Mouse (Mus musculus) bone marrow macrophage, adult 2 months (primary cell): ENCODE data around the gene Hpn. TPM values are rescaled to one million over a fixed set of nuclear protein-coding genes. Genes with fewer than 3 reads are reported as not detected.

Experiments
- H3K27ac ChIP-seq: 2 replicates; pipeline ENCODE4 v1.5.1; 2012; ENCODE audit warnings: low read depth, low read length; ENCODE audit not compliant: insufficient read depth
- H3K4me1 ChIP-seq: 2 replicates; pipeline ENCODE4 v1.6.1; 2012; ENCODE audit warnings: low read length; ENCODE audit not compliant: control insufficient read depth, insufficient read depth
- H3K4me3 ChIP-seq: 2 replicates; pipeline ENCODE4 v1.5.1; 2012; ENCODE audit warnings: mild to moderate bottlenecking, low read length, moderate library complexity; ENCODE audit not compliant: insufficient read depth
- CTCF ChIP-seq: IDR thresholded peaks from 2 replicates; pipeline ENCODE4 v1.5.1; 2012; ENCODE audit warnings: low read depth, mild to moderate bottlenecking, low read length, moderate library complexity
- POLR2A ChIP-seq: IDR thresholded peaks from 2 replicates; pipeline ENCODE4 v1.6.1; 2012; ENCODE audit warnings: mild to moderate bottlenecking, low read depth, low read length, borderline replicate concordance
- polyA plus RNA-seq: library from polyadenylated mRNA; stranded (reverse); fragments of >200 nt; gene quantifications from 2 replicates; pipeline ENCODE4 v1.2.4, GENCODE M21; 2012; ENCODE audit not compliant: missing spikeins, insufficient read depth, insufficient read length

Gene Hpn
- polyA plus RNA-seq, 1 experiment, result 30.9 TPM

DNA sequence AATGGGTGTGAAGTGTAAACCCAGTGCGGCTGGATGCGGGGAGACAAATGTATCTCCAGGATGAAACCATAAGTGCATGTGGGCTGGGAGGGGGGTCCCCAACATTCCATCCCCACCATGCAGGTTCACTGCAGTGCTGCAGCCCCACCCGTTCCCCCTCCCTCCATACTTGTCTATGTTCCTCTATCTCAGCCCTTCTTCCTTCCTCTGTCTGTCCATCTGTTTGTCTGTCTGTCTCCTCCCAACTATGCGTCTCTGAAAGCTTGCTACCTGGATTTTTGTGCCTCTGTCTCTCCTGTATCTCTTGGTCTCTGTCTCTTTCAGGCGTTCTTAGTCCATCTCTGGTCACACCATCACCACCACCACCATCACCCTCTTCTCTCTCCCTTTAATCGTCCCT, 64.6 kb downstream of the Hpn start:
- TF ChIP-seq CTCF, result no peak
- no peak for TF ChIP-seq POLR2A
- Histone ChIP-seq H3K27ac (no peak overlapping the region), H3K4me1 (0 out of 2 replicates have a peak, but pooled peaks cover 3% of the 10 kb centered on the region), H3K4me3 (no peak overlapping the region)

DNA sequence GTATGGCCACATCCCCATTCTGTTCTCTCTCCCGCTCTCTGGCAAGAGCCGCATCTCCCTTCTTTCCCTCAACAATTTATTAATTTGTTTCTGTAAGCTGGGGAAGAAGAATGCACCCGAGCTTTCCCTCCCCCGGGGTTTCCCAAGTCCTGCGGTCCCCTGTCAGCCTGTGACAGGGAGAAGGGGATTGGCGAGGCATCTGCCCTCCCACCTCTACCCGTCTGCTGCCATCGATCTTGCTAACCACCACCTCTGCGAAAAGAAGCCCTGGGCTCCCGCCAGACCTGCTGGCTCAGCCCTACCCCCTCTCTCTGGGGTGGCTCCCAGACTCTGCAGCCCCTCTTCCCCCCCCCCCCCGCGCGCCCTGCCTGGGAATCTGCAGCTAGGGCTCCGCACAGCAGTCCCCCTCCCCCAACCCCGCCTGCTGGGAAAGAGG, 65.2 kb downstream of the Hpn start:
- no peak overlapping the region for H3K4me3 ChIP-seq

DNA sequence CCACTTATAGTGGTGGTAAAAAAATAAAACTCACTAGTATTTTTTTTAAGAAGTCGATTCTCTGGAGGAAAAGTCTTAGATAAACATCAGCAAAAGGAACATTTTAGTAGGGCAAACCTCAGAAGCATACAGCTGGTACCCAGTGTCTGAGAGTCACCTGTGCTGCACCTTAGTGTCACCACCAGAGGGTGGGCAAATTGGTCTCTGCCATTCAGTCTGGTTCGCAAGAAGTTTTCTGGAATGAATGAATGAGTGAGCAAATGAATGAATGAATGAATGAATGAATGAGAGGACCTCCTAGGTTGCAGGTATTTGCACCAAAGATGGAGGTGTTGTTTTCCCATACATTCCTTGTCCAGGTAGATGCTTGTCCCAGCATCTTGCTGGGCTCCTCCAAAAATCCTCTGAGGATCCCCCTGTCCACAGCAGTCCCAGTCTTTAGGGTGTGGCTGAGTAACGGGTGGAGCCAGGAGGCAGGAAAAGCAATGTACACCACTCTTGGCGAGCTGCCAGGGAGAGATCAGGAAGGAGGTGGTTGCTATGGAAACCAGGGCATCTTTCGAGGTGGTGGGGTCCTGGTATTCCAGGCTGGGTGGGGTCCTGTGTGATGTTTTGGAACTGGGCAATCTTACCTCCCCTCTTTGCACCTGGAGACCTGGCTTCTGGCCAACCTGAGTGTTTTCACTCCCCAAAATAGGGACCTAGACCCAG, 65.8 kb downstream of the Hpn start:
- Histone ChIP-seq H3K4me1 (0 out of 2 replicates have a peak, but pooled peaks cover 3% of the 10 kb centered on the region), H3K27ac (no peak overlapping the region), H3K4me3 (no peak overlapping the region)
- TF ChIP-seq CTCF, result no peak
- no peak for TF ChIP-seq POLR2A

More for the DNA sequence above, 65.2 kb downstream of the Hpn start:
- Histone ChIP-seq H3K4me1 (0 out of 2 replicates have a peak, but pooled peaks cover 3% of the 10 kb centered on the region), H3K27ac (no peak overlapping the region)
- TF ChIP-seq POLR2A, result no peak
- TF ChIP-seq CTCF, result no peak

Other genes with a start within 250 kb of the Hpn start
- gene Cd22, start 234.9 kb downstream of the Hpn start, polyA plus RNA-seq, result 6.8 and 8.0 TPM in 2 replicates
- gene Mag, start 200.4 kb downstream of the Hpn start, polyA plus RNA-seq, result 2.5 and 3.7 TPM in 2 replicates
- gene Hamp2, start 190.6 kb downstream of the Hpn start, polyA plus RNA-seq, result not detected in 2 replicates
- gene Hamp, start 171.3 kb downstream of the Hpn start, polyA plus RNA-seq, result not detected in 2 replicates
- gene Usf2, start 158.5 kb downstream of the Hpn start, polyA plus RNA-seq, result 208 and 246 TPM in 2 replicates
- 29.2 and 32.1 TPM in 2 replicates for gene Lsr, start 141.8 kb downstream of the Hpn start, polyA plus RNA-seq
- 4.6 and 7.3 TPM in 2 replicates for gene Fam187b, start 141.5 kb downstream of the Hpn start, polyA plus RNA-seq
- 1,886 and 2,039 TPM in 2 replicates for gene Fxyd5, start 72.8 kb downstream of the Hpn start, polyA plus RNA-seq
- gene Fxyd7, start 63.8 kb downstream of the Hpn start, polyA plus RNA-seq, result not detected in 2 replicates
- gene Fxyd1, start 58.1 kb downstream of the Hpn start, polyA plus RNA-seq, result not detected in 2 replicates
- 0.27 and 0.78 TPM in 2 replicates for gene Lgi4, start 55.9 kb downstream of the Hpn start, polyA plus RNA-seq
- 0.91 TPM in 1 of 2 replicates, not detected in the other for gene Fxyd3, start 38.6 kb downstream of the Hpn start, polyA plus RNA-seq
- 30.7 and 33.7 TPM in 2 replicates for gene Scn1b, start 11.7 kb upstream of the Hpn start, polyA plus RNA-seq
- 63.6 and 99.3 TPM in 2 replicates for gene Gramd1a, start 40.6 kb upstream of the Hpn start, polyA plus RNA-seq
- gene Scgb2b2, start 175.2 kb upstream of the Hpn start, polyA plus RNA-seq, result not detected in 2 replicates
- not detected in 2 replicates for gene Scgb1b2, start 176.5 kb upstream of the Hpn start, polyA plus RNA-seq
- not detected in 2 replicates for gene Scgb2b3, start 246.8 kb upstream of the Hpn start, polyA plus RNA-seq